Mouse (Mus musculus) c-Kit-positive CD71-positive TER-119-positive erythroid progenitor cells, embryonic 14.5 days (primary cell): ENCODE data around the gene Gm20917.
"Not testable (repeated sequence)": the region's sequence is repeated elsewhere in the genome, so short reads cannot be mapped to it uniquely, and the experiment has no call there.

Source experiments
- DNase-seq: peaks from one replicate; pipeline ENCODE4 v3.0.0-alpha.2; 2013; ENCODE audit warnings: low spot score

The Gm20917 gene

DNA sequence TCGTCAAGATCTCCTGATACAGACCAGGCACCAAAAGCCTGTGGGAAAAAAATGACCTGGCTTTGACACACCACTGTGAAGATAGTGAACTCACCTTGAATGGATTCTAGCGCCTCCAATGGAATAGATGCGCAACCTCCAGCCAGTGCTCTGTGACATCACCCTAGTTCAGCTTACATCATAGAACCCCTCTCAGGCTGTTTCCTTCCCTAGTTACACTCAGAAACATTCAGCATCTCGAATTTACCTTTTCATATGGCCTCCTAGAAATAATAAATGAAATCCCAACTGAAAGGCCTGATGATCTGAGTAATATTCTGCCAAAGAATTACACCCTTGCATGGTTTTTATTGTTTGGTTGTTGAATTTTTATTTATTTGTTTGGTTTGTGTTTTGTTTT is at the start of gene Gm20917:
Gm20917 (minus strand) TSS at position 101 of the 400 bp plus-strand sequence.
- not testable (repeated sequence) for DNase-seq
